Mouse (Mus musculus) ES-E14 (cell line): ENCODE measurements at regions not wholly inside any gene's neighbourhood (a gene's known extent, or its start where the extent isn't known, plus 50 kb on each side); places are given as distances from the start of the nearest gene placed in this dataset.

Experiments used
- DNase-seq: peaks from one replicate; pipeline ENCODE4 v3.0.0-alpha.2; 2013; ENCODE audit warnings: low read depth, low spot score
- H3K27ac ChIP-seq: 2 replicates; pipeline ENCODE4 v1.5.1; 2012; ENCODE audit warnings: low read depth, mild to moderate bottlenecking, low read length, moderate library complexity, mixed read lengths; ENCODE audit not compliant: poor library complexity, insufficient read depth, severe bottlenecking
- H3K36me3 ChIP-seq: 2 replicates; pipeline ENCODE4 v1.6.1; 2012; ENCODE audit warnings: mild to moderate bottlenecking, low read length, moderate library complexity, mixed read lengths; ENCODE audit not compliant: control insufficient read depth, poor library complexity, insufficient read depth, severe bottlenecking
- H3K4me1 ChIP-seq, 2 experiments: fragments of 150-350 bp in 1 of 2; sonication (generic) in 1 of 2; 2 replicates each; pipeline ENCODE4 v1.6.1; 2012; ENCODE audit warnings: low read length in 2 of 2, mild to moderate bottlenecking in 1 of 2, mixed read lengths in 1 of 2; ENCODE audit not compliant: control insufficient read depth in 2 of 2, insufficient read depth in 2 of 2, poor library complexity in 1 of 2
- H3K4me3 ChIP-seq, 2 experiments: fragments of 150-350 bp in 1 of 2; sonication (generic) in 1 of 2; 2 replicates each; pipeline ENCODE4 v1.5.1; 2012; ENCODE audit warnings: low read length in 2 of 2, low read depth in 1 of 2, mild to moderate bottlenecking in 1 of 2, mixed read lengths in 1 of 2; ENCODE audit not compliant: insufficient read depth in 1 of 2, poor library complexity in 1 of 2, severe bottlenecking in 1 of 2
- H3K9ac ChIP-seq: 2 replicates; pipeline ENCODE4 v1.6.1; 2012; ENCODE audit warnings: low read depth, mild to moderate bottlenecking, low read length, mixed read lengths; ENCODE audit not compliant: poor library complexity, insufficient read depth, severe bottlenecking
- H3K9me3 ChIP-seq: fragments of 150-350 bp; sonication (generic); 2 replicates; pipeline ENCODE4 v1.6.1; 2012; ENCODE audit warnings: low read depth, mild to moderate bottlenecking, low read length; ENCODE audit not compliant: control insufficient read depth, insufficient read depth
- CHD2 ChIP-seq: IDR thresholded peaks from 2 replicates; pipeline ENCODE4 v1.6.1; 2014; ENCODE audit warnings: mild to moderate bottlenecking, low read depth, low read length, inconsistent platforms
- HCFC1 ChIP-seq: IDR thresholded peaks from 2 replicates; pipeline ENCODE4 v1.6.1; 2012; ENCODE audit warnings: low read length, inconsistent platforms, borderline replicate concordance; ENCODE audit not compliant: insufficient read depth
- MAFK ChIP-seq: IDR thresholded peaks from 2 replicates; pipeline ENCODE4 v1.6.1; 2014; ENCODE audit warnings: mild to moderate bottlenecking, low read depth, low read length, inconsistent platforms; ENCODE audit not compliant: insufficient read depth
- ZC3H11A ChIP-seq: IDR thresholded peaks from 2 replicates; pipeline ENCODE4 v1.6.1; 2012; ENCODE audit warnings: low read depth, mild to moderate bottlenecking, inconsistent platforms, low read length, borderline replicate concordance
- ZNF384 ChIP-seq: IDR thresholded peaks from 2 replicates; pipeline ENCODE4 v1.6.1; 2012; ENCODE audit warnings: low read depth, low read length, inconsistent platforms
- in situ Hi-C, 2 experiments: fragments of 600-800 bp; cut with MboI; formaldehyde crosslinking; loops; one replicate each; pipeline ENCODE4 v1.15.1; 2025; ENCODE audit warnings: low sequenced_read_pairs in 2 of 2, inconsistent platforms in 1 of 2; ENCODE audit not compliant: unreplicated experiment in 2 of 2

DNA sequence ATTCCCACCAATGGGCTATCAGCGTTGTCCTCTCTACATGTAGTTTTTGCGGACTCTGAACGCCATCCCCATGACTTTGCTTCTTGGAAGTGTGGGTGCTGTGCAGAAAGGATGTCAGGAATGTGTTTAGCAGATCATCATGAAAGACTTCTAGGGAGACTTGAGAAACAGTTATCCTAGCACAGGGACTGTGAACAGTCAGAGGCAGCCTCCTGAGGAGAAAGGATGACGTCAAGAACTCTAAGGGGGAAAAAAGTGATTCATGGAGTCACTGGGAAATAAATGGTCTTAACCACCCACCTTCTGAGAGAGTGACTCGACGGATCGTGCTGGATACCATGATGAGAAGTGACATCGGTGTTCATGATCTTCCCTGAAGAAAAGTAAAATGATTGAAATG is 96.5 kb upstream of the Cxcl12 start:
- Histone ChIP-seq H3K4me3 (no peak overlapping the region), H3K9me3 (no peaks in the 10 kb centered on the region), H3K4me1 (no peaks in the 10 kb centered on the region), H3K36me3 (no peaks in the 10 kb centered on the region), H3K9ac (no peak overlapping the region), H3K27ac (no peak overlapping the region)
- in situ Hi-C loops, result no loop called here
- DNase-seq, result no peak
- TF ChIP-seq ZNF384 (no peak), MAFK (no peak), HCFC1 (no peak), CHD2 (no peak), ZC3H11A (no peak)

- DNase-seq, result no peak
Observed at GRCm38 (mm10) chr6:117079500-117079899, 88.8 kb upstream of the Cxcl12 start.

GRCm38 (mm10) chr6:117080973-117081372 is 87.4 kb upstream of the Cxcl12 start:
- Histone ChIP-seq H3K4me1 (no peaks in the 10 kb centered on the region; a peak in 1 of 4 replicates), H3K4me3 (no peak overlapping the region), H3K36me3 (no peaks in the 10 kb centered on the region), H3K9ac (no peak overlapping the region), H3K9me3 (no peaks in the 10 kb centered on the region), H3K27ac (no peak overlapping the region)
- in situ Hi-C loops, result no loop called here
- no peak for TF ChIP-seq MAFK
- no peak for TF ChIP-seq HCFC1
- TF ChIP-seq ZC3H11A, result no peak
- no peak for TF ChIP-seq ZNF384
- no peak for TF ChIP-seq CHD2
- peak; percentile 46 for DNase-seq

More at GRCm38 (mm10) chr6:117079500-117079899, 88.8 kb upstream of the Cxcl12 start:
- H3K4me3 ChIP-seq, result no peak overlapping the region
- no peak for TF ChIP-seq ZC3H11A
- TF ChIP-seq MAFK, result no peak
- no peak for TF ChIP-seq HCFC1
- TF ChIP-seq ZNF384, result no peak
- TF ChIP-seq CHD2, result no peak
- no peak overlapping the region for H3K27ac ChIP-seq
- no peaks in the 10 kb centered on the region for H3K36me3 ChIP-seq
- no peak overlapping the region for H3K9ac ChIP-seq
- in situ Hi-C loops, result no loop called here
- H3K9me3 ChIP-seq, result no peaks in the 10 kb centered on the region
- no peaks in the 10 kb centered on the region; a peak in 1 of 4 replicates for H3K4me1 ChIP-seq

GRCm38 (mm10) chr6:117084211-117084610 is 84.1 kb upstream of the Cxcl12 start:
- in situ Hi-C loops, result no loop called here
- Histone ChIP-seq H3K36me3 (no peaks in the 10 kb centered on the region), H3K4me3 (no peak overlapping the region), H3K9ac (no peak overlapping the region), H3K4me1 (no peaks in the 10 kb centered on the region; a peak in 1 of 4 replicates), H3K9me3 (no peaks in the 10 kb centered on the region), H3K27ac (no peak overlapping the region)
- DNase-seq, result no peak
- no peak for TF ChIP-seq MAFK
- TF ChIP-seq CHD2, result no peak
- TF ChIP-seq ZC3H11A, result no peak
- TF ChIP-seq HCFC1, result no peak
- TF ChIP-seq ZNF384, result no peak
